Mouse (Mus musculus) granulocyte monocyte progenitor cell, adult 5-6 weeks (primary cell): Measurements from ENCODE around the gene Rtn4r. TPM values are rescaled to one million over a fixed set of nuclear protein-coding genes. Genes with fewer than 3 reads are reported as not detected.

Experiments used
- ATAC-seq: replicated peaks from 2 replicates; pipeline ENCODE4 v1.8.0; 2016; ENCODE audit warnings: mild to moderate bottlenecking, moderate TSS enrichment, inconsistent platforms; ENCODE audit not compliant: poor library complexity, severe bottlenecking
- total RNA-seq, 2 experiments: library from RNA; stranded (forward) in 1 of 2; stranded (reverse) in 1 of 2; fragments of 200-712, 200-1000 nt in 1 of 2; fragments of >200 nt in 1 of 2; fragmentation: Nextera tagmentation in 1 of 2; gene quantifications; 2 replicates each; pipeline ENCODE4 v1.2.3; 2014 to 2017

Gene Rtn4r
- total RNA-seq, 2 experiments from 2014 or later = 2.9 to 4.5 TPM

DNA sequence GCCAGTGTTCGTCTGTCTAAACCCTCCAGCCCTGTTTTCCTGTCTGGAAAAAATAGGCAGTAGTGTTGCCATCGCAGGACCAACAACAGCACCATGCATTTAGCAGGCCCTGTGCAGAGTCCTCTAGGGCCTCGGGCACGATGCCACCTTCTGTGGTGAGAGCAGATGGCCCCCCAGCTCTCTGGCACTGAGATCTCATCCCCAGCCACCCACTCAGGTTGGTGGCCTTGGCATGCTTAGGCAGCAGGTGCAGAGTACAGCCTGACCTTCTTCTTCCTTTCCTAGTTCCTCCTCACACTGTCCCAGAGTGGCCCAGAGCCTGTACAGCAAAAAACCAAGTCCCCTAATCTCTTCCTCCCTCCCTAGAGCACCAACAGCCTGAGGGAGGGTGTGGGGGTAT is 3.4 kb upstream of the Rtn4r start:
- ATAC-seq = no peak

DNA sequence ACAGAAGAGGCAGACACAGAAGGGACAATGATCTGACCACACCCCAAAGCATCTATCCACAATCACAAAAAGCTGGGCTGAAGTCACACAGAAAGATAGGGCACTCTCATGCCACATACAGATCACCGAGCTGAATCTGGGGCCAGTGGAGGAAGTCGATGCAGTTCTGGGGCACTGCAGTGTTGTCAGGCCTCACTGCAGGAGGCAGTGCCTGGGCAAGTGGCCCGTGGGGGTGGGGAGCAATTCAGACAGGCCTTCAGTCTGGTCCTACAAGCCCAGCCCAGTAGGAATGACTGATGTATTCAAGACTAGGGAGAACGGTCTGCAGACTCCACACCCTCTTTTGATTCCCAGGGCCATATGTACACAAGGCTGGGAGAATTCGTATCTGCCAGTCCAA is 2.8 kb upstream of the Rtn4r start:
- ATAC-seq = no peak

DNA sequence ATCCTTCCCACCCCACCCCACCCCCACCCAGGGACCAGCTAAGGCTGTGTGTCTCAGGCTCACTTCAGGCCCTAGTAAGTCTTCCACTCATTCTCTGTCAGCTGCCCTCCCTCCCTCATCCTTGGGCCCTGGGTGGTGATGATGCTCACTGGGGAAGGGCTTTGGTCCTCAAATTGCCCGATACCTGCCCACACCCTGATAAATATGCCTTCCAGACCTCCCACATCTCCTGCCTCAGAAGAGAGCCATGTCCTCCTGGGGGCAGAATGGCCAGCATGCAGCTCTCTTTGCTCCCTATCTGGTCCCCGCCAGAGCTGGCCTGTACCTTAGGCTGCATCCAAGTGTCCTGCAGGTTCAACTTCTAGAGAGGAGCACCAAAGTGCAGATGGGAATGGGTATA is 2.3 kb upstream of the Rtn4r start:
- ATAC-seq = no peak

DNA sequence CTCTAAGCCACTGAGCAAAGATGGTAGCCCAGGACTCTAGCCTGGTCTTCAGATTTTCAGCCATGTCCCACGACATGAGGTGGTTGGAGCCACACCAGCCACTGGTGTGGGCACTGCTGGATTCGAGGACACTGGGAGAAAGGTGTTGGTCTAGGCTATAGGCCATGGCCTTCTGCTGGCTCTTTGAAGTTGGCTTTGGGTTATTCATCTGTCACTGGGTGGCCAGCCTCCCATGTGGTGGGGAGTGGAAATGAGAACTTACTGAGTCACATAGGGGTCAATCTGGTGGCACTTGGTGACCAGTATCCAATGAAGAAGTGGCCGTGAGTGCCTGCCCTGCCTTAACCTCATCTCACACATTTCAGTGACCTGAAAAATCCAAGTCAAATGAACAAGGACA is 1.2 kb upstream of the Rtn4r start:
- ATAC-seq = no peak

DNA sequence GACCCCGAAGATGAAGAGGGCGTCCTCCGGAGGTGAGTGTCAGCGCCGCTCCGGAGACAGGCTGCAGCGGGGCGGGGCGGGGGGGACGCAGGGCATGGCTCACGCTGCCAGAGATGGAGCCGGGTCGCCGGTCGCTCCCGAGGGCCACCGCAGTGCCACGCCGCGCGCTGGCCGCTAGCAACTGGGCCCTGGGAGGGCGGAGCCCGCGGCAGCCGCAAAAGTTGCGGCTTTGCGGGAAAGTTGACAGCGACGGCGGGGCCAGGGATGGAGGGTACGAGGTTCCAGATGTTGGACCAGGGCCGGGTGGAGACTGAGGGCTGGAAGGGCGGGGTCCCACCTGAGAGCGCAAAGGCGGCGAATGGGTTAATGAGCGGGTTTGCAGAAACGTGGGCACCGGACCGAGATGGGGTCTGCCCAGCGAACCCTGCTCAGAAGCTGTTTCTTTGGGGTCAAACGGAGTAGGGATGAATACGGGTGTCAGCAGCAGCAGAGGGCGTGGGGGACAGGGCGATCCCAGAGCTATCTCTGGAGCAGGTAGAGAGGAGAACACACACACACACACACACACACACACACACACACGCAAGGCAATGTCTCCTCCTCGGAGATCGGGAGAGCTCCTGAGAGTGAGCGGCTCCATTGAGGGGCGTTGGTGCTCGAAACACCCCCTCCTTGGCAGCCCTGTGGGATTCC is 575 bp downstream of the Rtn4r start:
- ATAC-seq = no peak

DNA sequence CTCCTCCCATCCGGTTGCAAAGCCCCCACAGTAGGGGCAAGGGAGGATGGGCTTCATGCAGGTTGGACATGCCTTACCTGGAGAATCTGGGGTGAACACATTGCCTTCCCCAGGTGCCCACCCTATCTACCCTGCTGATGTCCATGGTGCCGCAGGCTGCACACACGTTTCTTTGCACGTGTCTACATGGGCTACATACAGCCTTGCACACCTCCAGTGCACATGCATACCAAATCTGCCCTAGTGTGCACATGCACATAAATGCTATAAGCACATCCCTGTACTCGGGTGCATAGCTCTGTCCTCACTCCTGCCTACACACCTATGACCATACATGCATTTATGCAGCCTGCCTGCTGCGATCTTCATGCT is 1.1 kb downstream of the Rtn4r start:
- no peak for ATAC-seq

DNA sequence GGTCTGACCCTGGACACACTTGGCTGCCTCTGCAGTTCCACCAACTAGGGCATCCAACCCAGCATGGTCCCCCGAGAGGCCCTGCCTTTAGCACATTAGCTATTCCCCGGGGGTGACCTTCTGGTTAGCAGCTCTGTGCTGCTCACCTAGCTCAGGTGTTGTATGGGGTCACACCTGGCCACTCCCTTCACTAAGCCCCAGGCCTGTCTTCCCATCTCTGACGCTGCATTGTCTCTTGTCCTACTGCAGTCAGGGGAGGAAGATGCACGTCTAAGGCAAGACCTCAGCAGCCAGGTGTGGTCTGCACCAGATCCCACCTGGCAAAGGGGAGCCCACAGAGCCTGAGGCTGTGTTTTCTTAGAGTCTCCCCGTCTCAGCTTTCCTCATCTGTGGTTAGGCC is 2.0 kb downstream of the Rtn4r start:
- ATAC-seq = no peak

DNA sequence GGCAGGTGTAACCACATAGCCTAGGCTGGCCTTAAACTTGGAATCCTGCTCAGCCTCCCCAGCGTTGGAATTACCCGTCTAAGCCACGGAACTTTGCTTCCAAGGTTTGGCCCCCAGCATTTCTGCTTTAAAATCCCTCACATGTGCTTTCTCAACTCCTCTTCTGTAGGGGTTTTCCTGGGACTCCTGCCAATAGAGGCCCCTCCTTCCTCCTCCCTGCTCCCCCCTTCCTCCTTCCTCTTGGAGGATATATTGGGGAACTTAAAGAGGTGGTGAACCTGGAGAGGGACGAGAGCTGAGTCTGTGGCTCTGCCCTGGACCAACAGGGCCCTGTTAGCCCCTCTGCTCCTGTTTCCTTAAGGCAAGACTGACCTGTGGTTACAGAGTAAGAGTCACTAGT is 2.8 kb downstream of the Rtn4r start:
- peak; percentile 69 for ATAC-seq

DNA sequence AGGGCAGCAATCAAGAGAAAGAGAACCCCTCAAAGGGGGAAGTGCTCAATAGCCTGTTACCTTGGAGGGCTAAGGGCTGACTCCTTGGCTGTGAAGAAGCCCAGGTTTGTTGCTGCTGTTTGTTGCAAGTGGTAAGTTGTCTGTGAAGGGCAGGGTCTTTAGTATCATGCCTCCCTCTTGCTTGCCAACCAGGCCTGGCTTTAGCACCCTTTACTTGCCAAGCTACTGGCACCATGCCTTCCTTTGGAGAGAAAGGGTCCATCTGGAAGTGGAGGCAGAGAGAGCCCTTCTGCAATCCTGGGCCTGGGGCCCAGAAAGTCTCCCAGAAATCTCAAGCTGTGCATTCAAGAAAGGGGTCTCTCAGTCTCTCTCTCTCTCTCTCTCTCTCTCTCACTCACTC is 3.3 kb downstream of the Rtn4r start:
- no peak for ATAC-seq

DNA sequence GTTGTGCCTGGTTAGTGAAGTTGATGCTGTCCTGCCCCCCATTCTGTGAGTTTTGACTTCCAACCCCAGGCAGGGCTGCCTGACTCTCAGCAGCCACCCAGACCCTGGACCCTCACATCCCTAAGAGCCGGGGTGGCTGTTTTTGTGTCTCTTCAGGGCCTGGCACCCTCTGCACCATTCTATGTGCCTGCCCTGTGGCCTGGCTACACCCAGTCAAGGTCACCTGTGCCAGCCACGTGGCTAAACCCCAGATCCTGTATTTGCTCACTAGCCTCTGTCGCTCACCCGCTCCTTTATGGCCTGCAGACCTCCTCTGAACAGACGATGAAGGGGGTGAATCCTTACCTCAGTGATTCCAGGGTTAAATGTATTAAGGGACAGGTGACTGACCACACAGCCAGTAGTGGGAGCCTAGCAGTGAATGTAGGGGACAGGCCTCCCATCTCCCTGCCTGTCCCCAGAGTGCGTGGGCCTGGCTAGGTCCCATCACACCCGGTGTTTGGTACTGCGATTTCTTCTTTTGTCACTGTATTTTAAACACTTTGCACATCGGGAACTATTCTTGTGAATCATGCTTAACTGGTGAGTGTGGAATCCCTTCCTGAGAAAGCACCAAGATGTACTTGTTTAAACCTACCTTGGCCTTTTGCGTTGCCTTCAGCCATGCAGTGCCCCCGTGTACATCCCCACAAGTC is 4.0 kb downstream of the Rtn4r start:
- no peak for ATAC-seq

DNA sequence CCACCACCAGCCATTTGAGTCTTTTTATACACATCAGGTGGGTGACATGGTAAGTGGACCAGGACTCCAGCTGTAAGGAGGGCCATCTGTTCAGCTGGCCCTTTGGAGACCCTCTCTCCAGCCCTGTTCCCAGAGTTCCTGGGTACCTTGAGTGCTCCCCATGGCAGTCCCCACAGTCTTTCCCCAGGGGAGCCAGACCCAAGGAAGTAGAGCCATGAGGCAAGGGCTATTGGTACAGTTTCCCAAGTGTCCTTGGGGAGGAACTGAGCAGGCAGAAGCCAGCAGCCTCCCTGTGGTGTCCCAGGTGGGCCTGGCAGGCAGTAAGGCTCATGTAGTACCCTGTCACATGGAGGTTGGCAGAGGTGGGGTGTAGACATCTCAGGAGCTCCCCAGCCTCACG is 4.6 kb downstream of the Rtn4r start:
- no peak for ATAC-seq

DNA sequence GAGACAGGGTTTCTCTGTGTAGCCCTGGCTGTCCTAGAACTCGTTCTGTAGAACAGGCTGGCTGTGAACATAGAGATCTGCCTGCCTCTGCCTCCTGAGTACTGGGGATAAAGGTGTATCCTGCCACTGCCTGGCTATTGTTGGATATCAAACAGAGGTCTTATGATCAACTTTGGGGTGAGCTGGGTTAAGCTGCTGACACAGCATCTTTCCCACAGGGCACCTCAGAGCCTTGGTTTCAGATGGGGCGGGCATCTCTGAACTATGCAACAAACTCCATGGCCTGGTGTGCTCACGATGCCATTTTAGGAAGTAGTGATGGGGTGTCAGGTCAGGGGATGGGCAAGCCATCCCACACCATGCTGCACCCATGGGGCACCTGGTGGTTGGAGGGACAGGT is 5.1 kb downstream of the Rtn4r start:
- no peak for ATAC-seq

DNA sequence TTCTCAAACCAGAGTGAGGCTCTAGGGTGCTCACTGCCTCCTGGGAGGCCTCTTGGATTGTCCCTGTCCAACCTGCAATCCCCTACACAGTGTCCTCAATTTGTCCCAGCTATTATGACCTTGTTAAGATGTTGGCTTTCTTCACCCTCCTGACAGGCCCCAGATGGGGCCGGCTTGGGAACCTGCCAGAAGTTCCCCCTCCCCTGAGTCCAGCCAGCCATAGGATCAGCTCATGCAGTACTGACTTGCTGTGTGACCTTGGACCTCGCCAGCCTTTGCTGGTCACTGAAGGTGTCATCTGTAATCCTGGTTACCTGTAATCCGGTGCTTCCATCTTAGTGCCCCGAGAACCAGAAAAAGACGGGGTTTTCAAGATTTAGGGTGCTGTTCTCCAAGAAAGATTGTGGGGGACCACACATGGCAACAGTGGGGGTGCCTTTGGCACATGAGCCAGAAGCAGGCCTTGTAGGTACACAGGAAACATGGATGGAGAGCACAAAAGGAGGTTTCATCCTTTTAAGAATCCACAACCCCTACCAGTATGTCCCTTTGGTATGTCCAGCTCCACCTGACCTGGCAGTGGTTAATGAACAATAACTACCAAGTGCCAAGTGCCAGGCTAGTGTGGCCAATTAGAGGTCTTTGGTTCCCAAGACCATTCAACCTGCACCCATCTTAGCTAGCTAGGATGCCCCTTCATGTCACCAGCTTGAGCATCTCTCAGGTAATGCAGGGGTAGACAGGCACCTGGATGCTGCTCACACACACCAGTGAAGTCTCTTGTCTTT is 5.9 kb downstream of the Rtn4r start:
- no peak for ATAC-seq

DNA sequence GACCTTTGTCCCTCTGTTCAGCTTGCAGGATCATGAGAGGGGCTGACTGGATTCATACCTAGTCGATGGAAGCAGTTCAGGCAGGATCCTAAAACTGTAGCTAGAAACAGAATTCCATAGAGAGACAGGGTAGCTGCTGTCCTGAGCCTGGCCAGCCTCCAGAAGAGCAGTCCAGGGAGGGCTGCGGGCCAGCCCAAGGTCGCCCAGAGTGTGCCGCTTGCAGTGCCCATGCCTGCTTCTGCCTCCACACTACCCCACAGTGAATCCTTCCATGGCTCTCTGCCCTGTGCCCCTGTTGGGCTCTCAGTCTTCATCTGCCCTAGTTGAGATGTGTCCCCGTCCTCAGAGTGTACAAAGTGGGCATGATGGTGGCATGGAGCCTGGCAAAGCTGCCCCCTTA is 7.8 kb downstream of the Rtn4r start:
- no peak for ATAC-seq

DNA sequence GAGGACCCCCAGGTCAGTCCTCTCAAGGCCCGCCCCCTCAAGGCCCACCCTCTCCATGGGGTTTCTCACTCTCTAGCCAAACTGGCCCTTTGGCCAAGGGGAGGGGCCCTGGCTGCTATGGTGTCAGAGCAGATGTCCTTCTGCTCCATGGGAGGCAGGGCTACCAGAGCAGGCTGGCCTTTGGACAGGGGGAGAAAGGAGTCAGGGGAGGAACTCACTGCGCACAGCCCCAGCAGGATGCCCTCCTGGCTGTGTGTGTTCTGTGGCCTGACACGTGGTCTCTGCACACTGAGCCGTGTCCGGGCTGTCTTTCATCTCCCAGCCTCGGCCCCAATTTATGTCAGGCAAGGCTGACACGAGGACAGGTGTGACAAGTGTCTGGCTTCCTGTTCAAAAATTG is 8.6 kb downstream of the Rtn4r start:
- no peak for ATAC-seq

DNA sequence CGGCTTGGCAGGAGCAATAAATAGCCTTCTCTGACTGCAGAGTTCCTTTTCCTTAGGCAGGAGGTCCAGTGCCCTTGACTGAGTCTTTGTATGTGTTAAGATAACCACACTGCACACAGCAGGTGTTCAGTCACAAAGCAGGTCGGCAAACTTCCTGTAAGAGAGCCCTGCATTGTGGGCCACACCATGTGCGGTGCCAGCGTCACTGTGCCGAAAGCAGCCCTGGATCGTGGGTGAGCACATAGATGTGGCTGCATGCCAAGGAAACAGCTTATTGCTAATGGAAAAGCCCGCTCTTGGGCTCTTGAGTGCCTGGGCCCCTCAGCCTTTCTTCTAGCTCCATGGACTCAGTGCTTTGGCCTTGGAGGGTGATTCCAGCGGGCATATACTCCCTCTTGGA is 16.8 kb downstream of the Rtn4r start:
- ATAC-seq = peak; percentile 29

DNA sequence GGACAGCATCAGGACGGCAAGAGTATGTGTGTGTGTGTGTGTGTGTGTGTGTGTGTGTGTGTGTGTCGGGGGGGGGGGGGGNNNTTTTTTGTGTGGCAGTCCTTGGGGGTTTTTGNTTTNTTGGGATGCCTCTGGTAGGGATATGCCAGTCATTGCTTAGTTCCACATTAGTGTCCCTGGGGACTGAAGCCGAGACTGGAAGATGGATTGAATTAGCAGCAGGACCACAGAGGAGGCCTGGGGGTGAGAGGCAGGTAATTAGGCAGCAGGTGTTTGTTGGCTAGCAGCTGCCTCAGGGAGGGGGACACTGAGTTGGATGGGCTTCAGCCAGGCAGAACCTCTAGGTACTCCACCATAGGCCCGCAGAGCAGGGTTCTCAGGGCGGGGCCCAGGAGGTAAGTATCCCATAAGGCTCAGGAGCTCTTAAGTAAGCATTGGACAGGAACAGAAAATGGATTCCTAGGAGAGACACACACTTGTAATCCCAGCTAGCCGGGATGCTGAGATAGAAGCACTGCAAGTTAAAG is 18.0 kb downstream of the Rtn4r start:
- ATAC-seq = no peak

DNA sequence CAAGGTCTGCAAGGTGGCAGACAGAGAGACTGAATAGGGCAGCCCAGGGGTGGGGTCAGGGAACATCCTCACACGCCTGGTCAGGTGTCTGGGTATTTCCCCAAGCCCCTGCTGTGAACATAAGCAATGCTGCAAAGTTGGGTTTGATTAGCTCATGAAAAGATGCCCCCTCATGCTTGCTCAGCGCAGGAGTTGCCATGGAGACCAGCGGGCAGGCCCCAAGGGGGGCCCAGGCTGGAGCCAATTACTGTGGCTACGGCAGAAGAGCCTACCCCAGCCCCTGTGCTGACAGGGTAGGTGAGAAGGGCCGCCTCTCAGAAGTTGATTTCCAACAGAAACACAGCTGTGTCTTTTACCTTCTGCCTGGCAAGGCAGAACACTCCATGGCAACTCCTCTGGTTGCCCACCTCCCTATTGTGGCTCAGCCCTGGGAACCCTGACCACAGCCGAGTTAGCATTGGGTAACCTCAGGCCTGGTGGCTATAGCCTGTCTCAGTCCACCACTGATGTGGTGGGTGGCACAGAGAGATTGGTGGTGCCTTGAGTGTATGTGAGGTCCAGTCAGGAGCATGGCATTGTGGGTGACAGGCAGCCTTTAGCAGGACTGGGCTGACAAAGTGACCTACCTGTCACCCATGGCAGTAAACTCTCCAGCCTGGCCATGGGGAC is 20.9 kb downstream of the Rtn4r start:
- peak; percentile 70 for ATAC-seq

DNA sequence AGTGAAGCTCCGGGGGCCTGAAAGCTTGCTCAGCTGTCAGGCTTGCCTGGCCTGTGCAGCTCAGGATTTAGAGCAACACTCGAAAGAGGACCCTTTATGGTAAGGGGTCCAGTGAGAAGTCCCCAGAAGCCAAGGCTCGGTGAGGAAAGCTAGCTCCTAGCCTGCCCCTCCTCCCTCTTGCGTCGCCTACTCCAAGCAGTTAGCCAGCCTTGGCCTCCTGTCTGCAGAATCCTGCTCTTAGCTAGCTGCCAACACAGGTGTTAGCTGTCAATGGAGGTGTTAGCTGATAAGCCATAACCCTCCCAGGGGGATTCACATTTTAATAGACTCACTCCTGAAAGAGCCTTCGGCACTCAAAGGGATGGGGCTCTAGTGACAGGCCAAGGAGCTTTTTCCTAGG is 21.8 kb downstream of the Rtn4r start:
- ATAC-seq = no peak

DNA sequence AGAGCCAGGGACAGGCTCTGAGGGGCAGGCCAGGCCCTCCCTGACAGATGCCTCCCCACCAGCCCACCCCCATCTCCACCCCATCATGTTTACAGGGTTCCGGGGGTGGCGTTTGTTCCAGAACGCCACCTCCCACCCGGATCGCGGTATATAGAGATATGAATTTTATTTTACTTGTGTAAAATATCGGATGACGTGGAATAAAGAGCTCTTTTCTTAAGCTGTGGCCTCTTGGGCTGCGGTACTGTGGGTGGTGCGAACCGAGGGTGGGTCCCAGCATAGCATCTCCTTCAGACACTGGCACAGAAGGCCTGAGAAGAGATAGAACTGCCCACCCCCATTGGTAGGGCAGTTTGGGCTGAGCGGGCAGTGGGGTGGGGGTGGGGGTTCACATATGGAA is 24.7 kb downstream of the Rtn4r start:
- no peak for ATAC-seq
